Mouse (Mus musculus) kidney, adult 2 months (tissue): ENCODE data around the gene Kirrel2.

Source experiments
- CTCF ChIP-seq: fragments of 200-500 bp; conservative IDR thresholded peaks from 2 replicates; pipeline ENCODE4 v1.5.1; 2011; ENCODE audit warnings: low read depth, mild to moderate bottlenecking, control low read depth, low read length, moderate library complexity, mixed read lengths; ENCODE audit not compliant: insufficient read depth, insufficient read length
- POLR2A ChIP-seq: fragments of 200-500 bp; IDR thresholded peaks from one replicate; pipeline ENCODE4 v1.6.1; 2011; ENCODE audit warnings: low read depth, low read length, control low read depth

- no peak for TF ChIP-seq CTCF
- TF ChIP-seq POLR2A, result no peak
These were observed 22.3 kb downstream of the Kirrel2 start for GRCm38 (mm10) chr7:30435156-30435555.
